Mouse (Mus musculus): ENCODE data around the gene Ms4a4d.

DNA sequence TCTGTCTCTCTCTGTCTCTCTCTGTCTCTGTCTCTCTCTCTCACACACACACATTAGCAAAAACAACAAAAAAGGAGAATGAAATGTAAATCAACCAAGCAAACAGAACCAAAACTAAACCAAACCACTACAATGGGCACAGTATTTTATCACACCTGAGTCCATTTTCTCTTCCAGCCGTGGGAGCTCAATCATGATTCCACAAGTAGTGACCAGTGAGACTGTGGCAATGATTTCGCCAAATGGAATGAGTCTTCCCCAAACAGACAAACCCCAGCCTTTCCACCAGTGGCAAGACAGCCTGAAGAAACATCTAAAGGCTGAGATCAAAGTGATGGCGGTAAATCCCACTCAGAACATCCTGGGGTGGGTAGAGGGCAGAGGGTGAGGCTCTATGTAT, 16.5 kb upstream of the Ms4a4d start:
- TF ChIP-seq EP300 (IDR thresholded peaks at IDR 0.05; ENCODE audit: insufficient read depth, low read depth, low read length) (no peak), CTCF (IDR thresholded peaks at IDR 0.05; ENCODE audit: low read depth, low read length) (no peak)

Data from ES-Bruce4 (cell line).